Mouse (Mus musculus) layer of hippocampus, adult 11-12 months (tissue): ENCODE results near the gene Gm14862.
"Not testable (repeated sequence)": the region's sequence is repeated elsewhere in the genome, so short reads cannot be mapped to it uniquely, and the experiment has no call there.

ENCODE experiments used
- DNase-seq: peaks from one replicate; pipeline ENCODE4 v3.0.0; 2022; ENCODE audit warnings: low spot score

Gene Gm14862

DNA sequence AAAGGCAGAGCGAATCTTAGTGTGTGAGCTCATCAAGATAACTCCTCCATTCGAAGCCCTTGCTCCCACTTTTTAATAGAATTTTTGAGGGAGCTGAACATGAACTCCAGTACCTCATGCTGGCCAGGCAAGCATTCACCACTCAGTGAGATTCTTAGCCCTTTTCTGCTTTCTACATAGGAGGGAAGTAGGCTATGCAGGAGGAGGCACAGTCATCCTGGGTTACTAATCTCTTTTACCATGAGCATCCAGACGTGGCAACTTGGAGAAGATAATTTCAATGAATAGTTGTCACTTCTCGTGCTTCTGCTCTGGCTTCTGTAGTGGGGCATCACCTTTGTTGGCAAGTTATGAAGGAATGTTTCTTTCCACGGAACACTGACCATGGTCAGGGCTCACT, at the start of gene Gm14862:
Gene Gm14862, minus strand, starts transcription at position 134 of the 400 bp plus-strand sequence.
- DNase-seq: no peak

DNA sequence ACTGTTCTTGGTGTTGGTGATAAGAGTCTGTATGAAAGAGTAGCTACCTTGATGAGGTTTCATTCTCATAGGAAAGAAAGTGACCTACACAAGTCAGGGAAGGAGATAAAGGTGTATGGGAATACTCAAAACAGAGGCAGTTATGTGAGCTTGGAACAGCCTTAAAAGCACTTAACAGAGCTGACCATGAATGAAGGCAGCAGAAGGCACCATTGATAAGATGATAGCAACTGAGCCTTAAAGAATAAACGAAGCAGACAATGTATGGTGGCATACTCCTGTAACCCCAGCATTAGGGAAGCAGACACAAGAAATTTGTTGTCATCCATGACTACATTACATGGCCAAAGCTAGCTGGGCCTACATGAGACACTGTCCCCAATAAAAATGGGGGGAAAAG, 46.8 kb upstream of the Gm14862 start:
- no peak for DNase-seq

DNA sequence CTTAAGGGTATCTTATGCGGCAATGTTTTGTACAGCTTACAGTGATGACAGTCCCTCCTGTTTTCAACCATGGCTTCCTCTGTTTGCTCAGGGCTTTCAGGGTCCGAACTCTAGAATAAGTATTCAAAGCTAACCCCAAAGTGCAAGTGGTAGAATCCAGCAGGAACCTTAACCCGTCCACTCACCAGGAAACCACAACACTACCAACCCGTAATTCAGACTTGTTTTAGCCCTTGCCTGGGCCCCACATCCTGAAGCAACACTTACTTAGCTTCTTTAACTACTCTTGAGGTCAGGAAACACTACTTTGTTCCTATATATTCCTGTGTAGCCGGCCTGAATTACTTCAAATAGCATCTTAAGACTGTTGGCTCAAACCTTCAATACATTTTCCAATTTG, 46.1 kb upstream of the Gm14862 start:
- DNase-seq: no peak

DNA sequence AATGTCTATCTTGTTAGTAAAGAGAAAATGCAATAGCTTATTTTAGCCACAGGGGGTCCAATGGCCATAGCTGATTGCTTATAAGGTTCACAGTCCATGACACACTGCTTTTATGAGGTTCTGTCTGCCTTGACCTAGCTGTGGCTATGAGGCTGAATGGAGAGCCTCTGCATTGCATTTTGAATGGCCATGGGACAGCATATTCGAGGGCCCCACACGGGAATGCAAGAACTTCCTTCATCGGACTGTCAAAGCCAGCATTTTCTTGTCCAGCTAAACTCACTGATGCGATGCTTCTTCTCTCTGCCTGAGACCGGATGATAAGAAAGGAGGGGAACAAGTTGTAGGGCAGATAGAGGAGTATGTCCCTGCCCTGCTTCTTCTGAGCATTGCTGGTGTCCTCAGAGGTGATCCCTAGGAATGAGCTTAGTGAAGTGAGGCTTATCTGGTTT, 41.7 kb upstream of the Gm14862 start:
- DNase-seq: no peak

DNA sequence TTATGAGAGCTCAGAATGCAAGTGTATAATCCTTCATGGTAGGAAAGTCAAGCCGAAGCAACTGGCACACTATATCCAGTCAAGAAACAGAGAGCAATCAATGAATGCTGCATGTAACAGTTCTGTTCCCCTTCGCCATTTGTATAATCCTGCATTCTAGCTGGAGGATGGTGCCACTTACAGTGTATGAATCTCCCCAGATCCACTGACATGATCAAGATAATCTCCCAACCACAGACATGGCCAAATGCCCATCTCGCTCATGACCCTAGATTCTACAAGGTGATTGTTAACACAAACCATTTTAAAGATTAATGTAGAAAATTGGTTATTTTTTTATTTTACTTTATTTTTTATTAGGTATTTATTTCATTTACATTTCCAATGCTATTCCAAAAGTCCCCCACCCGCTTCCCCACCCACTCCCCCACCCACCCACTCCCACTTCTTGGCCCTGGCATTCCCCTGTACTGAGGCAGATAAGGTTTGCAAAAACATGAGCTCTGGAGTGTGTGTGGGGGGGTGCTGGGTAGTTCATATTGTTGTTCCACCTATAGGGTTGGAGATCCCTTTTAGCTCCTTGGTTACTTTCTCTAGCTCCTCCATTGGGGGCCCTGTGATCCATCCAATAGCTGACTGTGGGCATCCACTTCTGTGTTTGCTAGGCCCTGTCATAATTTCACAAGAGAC, 36.6 kb upstream of the Gm14862 start:
- DNase-seq: not testable (repeated sequence)

DNA sequence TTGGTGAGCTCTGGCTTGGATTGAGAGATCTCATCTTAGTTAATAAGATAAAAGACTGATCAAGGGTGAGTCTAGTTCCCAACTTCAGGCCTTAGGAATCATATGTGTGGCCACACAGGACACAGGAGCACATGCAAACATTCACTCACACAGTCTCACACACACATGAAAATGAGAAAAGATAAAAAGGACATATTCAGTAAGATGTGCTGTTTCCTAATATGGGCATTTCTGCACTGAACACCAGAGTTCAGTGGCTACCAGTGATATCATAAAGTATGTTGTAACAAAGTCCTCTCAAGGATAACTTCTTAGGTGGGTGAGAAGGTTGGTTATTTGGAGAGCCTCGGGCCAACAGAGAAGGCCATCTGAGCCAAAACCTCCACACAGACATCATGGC, 26.8 kb upstream of the Gm14862 start, which contains the start of gene H2al1m:
Gene H2al1m, plus strand, starts transcription at position 301 of the 400 bp plus-strand sequence.
- not testable (repeated sequence) for DNase-seq

DNA sequence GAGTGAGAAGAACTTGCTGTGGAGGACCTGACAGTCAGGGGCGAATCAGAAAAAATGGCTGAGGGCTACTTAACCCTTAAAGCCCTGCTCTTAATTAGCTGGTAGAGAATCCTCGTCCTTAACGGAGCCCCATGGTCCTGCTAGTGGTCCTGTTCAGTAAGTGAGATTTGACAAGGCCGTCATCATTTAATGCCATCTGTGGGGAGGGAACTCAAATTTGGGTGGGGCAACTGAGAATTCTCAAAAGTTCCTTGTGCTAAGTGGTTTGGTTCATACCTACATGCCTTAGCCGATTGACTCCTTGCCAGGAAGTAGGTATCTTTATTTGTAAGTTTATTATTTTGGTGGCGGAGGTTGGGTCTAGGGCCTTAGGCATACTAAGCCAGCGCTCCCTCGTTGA, 17.6 kb upstream of the Gm14862 start:
- DNase-seq: no peak

DNA sequence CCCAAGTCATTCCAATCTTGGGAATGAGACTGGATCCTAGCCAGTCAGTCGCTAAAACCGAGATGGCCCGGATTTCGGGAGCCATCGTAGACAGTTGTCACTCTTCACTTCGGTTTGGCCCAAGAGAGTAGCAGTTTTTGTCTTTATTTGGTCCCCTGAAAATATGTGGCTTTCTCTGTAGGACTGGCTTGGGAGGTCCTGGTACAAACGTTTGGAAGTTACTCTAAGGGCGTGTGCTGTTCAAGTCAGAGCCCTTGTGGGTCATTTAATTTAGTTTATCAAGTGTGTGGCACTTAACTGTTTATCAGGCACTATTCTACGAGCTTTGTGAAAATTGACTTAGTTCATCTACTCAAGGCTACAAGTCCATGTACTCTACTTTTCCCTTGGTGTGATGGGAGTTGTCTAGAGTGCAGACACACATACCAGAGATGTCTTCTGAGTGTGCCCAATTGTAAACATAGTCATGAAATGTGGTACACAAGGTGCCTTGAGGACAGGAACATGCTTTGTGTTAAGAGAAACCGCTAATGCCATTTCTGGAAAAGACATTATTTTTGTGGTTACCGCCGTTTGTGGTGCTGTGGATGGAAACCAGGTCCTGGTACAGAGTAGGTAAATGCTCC, 16.8 kb upstream of the Gm14862 start:
- DNase-seq: no peak

DNA sequence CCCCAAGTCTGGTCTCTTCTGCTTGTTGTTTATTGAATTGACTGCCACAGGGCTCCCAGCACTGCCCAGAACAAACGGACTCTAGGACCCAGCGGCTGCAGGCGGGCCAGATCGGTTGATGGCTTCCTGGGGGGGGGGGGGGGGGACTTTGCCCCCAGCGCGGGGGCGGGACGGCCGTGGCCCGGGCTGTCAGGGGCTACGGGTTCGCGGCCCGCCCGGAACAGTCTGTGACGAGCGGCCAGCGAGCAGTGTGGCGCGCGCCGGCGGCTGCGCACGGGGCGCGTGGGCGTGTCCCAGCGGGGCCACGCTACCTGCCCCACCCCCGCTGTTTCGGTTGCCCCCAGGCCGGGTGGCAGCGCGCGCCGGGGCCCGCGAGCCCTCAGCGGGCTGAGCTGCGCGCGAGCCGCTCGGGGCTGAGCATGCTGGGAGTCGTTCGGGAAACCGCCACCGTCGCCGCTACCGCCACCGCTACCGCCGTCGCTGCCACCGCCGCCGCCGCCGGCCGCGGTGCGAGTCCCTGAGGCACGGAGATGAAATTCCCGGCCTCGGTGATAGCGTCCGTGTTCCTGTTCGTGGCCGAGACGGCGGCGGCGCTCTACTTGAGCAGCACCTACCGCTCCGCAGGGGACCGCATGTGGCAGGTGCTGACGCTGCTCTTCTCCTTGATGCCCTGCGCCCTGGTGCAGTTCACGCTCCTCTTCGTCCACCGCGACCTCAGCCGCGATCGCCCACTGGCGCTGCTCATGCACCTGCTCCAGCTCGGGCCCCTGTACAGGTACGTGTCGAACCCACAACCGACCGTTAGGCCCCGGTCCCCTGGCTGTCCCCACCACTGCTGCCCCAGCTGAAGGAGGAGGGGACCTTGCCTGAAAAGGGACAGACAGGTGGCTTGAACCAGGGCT, 16.0 kb upstream of the Gm14862 start, which contains the start of gene Xk:
Gene Xk, plus strand, starts transcription at position 297 of the 902 bp plus-strand sequence.
- DNase-seq: peak; percentile 11

DNA sequence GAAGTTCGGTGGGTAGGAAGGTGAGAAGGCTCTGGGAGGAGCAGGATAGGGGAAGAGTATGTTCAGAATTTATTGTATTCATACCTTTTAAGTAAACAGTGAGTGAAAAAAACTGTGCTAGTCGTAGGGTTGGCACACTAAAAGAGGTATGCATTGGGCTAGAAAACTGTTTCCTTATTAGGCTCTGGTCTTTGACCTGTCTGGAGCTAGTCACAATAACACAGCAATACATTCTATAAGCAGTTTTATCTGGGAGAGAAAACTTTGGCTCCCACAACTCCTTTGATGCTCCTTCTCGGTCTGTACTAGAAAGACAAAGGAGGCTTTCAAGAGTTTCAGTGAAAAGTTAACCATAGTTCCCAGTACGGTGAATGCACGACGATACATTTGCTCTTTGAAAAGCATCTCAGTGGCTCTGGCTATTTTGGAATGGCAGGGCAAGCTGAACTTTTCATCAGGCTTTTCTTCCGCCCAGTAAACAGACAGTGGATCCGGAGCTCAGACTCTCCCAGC, 15.3 kb upstream of the Gm14862 start:
- DNase-seq: no peak

DNA sequence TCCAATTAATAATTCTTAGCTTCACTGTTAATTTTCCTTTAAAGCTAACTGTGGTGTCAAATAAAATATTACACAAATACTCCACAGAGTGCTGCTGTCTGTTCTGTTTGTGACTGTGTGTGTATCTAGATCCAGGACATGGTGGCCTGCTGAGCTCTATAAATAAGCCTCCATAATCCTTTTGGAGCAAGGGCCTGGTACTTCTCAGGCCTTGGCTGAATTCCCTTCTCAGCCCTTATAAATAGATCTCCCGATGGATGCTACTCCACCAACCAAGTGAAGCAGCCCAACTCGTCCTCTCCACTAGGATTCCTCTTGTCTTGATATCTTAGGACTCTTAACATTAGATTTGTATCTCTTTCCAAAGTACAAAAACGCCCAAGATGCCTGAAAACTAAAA, 14.4 kb upstream of the Gm14862 start:
- no peak for DNase-seq

DNA sequence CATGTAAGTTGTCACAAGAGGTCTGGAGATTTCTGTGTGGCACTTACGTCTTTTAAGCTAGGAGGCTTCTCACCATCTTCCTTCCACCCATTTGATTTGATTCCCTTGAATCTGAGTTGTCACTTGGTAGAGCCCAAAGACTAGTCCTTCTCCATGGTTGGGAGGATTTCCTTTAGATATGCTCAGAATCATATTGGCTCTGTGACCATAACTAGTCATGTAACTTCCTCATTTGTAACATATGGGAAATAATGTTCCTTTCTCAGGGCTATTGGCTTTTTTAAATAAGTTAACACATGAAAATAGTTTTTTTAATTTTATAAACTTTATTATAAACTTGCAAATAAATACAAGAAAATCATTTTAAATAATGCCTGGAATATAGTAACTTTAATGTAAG, 2.6 kb upstream of the Gm14862 start:
- no peak for DNase-seq

DNA sequence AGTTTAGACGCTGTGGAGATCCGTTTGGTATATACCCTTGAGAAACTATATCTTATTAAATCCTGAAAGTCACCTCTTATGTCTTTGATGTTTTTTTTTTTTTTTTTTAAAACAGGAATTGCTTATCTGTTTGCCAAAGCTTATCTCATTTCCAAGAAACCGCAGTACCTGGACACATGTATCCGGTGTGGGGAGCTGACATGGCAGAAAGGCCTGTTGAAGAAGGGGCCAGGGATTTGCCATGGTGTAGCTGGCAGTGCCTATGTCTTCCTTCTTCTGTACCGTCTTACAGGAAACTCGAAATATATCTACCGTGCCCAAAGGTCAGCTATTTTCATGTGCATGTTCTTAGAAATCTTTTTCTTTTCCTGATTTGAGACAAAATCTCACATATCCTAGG, 1.1 kb upstream of the Gm14862 start:
- DNase-seq: no peak

DNA sequence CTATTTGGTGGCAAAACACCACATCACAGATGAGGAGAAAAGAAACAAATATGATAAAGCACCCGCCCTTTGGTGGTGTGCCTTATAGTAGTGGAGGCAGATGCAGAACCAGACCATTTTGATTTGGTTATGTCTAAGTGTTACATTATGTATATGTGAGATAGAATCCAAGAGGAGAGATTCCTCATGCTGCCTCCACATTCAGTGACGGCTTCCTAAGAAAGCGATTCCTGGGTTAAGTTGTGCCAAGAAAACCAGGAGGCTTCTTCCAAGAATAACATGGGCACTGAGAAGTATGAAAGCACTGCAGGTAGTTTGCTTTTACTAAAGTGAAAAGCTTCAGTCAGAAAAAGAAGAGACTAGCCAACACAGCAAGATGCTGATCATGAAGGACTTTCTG, 1.8 kb downstream of the Gm14862 start:
- no peak for DNase-seq

DNA sequence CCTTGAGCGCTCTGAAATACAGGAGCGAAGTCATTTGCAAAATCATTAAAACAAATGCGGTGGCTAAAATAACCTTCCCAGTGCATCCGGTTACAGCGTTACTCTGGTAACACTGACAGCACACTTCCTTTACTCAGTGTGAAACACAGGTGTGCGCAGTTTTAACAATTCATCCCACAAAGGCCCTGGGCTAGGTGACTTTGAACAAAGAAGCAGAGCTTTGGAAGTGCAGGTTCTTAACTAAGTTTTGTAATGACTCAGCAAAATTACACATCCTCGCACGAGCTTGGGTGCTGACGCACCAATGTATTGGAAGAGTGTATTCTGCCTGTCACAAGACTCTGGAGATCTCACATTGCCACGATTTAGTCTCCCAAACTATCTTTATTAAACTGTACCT, 2.7 kb downstream of the Gm14862 start:
- DNase-seq: no peak

DNA sequence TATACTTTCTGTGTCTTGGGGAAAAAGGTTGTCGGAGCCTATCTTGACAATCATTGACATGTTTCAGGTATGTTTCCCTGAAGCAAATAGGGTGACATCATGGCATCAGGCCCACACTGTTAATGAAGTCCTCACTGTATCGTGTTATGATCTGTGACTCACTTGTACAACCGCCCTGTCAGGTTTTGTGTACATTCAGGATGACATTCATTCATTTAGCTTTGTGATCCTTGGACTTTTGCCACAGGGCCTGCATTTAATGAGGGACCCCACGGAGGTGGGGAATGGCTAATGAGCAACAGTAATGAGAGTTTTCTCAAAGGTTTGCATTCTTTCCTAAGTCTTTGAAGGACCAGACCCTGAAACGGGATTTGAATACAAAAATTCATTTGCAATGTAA, 7.8 kb downstream of the Gm14862 start:
- no peak for DNase-seq

DNA sequence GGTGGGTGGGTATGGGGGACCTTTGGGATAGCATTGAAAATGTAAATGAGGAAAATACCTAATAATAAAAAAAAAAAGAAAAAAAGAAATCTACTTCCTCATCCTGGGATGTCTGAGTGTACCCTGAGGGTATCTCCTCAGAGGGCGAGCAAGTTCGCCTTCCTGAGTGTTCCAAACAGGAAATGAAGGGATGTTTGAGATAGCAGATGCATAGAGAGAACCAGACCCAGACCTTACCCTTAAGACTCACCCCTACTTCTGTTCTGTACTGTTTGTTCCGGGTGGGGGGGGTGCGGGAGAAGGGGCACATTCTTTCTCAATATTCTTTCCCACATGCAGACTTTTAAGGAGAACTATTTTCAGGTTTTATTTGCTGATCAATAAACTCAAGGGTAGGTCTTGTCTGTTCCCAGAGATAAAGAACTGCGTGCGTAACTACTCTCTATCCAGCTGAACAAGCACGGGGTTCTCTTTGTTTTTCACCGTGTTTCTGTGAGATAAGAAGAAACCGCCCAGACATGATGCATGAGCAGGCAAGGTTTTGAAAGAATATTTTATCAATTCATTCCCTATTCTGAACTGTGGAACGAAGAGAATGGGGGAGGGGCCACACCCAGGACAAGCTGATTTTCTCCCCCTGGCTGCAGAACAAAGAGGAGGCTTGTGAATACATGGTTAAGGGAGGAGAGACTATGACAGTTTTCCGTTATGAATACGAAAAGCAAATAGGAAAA, 11.9 kb downstream of the Gm14862 start:
- DNase-seq: no peak

DNA sequence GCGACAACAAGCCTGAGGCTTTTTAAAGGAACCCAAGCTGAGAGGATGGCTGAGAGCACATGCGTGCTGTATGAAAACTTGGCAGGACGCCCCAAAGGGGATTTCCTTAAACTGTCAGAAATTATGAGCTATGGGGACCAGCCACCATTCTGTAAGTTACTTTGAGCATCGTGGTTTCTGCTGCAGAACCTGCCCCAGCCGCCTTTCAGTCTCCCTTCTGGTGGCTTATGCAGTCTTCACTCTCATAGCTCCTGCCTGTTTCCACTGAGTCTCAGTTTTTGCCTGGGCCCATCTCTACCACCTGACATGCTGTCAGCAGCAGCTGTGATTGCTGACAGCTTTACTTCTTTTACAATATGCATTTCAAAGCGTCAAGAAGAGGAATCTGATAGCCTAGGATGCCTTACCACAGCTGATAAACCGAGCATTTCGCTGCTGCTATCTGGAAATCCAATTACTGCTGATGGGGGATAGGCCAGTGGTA, 13.3 kb downstream of the Gm14862 start:
- no peak for DNase-seq

DNA sequence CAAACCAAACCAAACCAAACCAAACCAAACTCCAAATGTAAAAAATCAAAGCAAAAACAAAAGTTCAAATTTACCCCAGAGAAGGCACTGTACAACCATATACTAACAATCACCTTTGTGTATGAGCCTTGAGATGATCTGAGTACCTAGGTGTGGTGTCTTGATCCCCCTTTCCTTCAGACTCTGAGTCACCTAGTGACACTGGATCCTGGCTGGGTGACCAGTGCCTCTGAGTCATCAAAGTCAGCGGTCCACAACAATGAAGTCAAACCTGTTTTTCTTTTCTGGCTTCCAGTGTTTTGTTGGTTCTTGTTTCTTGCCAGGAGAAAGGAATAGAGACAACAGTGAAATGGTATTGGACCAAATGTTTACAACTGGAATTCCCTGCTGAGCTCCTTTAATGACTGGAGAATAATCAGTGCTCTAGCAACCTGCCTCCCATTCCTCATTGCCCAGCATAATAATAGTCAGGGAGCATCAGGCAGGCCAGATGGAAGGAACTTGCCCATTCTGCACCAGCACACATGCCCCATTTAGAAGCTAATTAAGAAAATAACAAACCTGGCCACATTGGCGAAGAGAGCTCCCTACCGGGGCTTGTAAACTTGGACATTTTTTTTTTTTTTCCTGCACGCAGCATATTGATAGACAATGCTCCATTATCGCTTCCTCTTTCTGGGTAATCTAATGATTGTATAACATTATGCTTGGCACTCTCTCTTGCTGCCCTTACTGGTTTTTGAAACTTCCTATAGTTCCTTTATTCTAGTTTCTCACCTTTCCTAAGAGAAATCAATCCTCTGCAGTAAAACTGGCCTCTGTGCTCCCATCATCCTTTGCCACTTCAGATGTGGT, 15.7 kb downstream of the Gm14862 start:
- peak; percentile 5 for DNase-seq

DNA sequence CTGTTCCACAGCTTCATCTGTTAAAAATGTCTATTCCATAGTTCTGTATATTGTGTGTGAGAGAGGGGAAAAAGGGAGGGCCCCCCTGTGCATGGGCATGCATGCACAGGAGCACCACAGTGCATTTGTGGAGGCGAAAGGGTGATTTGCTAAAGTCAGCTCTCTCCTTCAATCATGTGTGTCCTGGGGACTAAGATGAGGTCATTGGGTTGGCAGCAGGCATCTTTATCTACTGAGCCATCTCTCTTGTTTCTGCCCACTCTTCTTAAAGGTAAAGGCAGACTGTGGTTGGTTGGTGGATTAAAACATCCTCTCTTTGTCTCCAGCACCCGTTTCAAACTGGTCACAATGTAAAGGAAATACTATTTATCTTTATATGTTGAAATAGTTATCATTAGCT, 29.6 kb downstream of the Gm14862 start:
- DNase-seq: no peak
